Mouse (Mus musculus) heart, embryonic 15.5 days (tissue): ENCODE measurements around the gene Cnpy2. TPM values are rescaled to one million over a fixed set of nuclear protein-coding genes. Genes with fewer than 3 reads are reported as not detected.

ENCODE experiments used
- ATAC-seq: fragments of 200-750 bp; cut with Nextera tagmentation; replicated peaks from 2 replicates; pipeline ENCODE4 v1.8.0; 2017; ENCODE audit warnings: low read depth, moderate TSS enrichment; ENCODE audit not compliant: insufficient number of reproducible peaks, insufficient read depth, low FRiP score
- H3K27ac ChIP-seq: fragments of 300-500 bp; sonication (generic); 2 replicates; pipeline ENCODE4 v1.5.1; 2015; ENCODE audit warnings: mild to moderate bottlenecking, inconsistent platforms
- H3K27me3 ChIP-seq: fragments of 300-500 bp; sonication (generic); 2 replicates; pipeline ENCODE4 v1.6.1; 2015; ENCODE audit warnings: inconsistent platforms
- H3K36me3 ChIP-seq: fragments of 300-500 bp; sonication (generic); 2 replicates; pipeline ENCODE4 v1.6.1; 2015; ENCODE audit warnings: mild to moderate bottlenecking, inconsistent platforms
- H3K4me1 ChIP-seq: fragments of 300-500 bp; sonication (generic); replicated peaks from 2 replicates; pipeline ENCODE4 v1.6.1; 2015; ENCODE audit warnings: inconsistent platforms
- H3K4me2 ChIP-seq: fragments of 300-500 bp; sonication (generic); 2 replicates; pipeline ENCODE4 v1.6.1; 2015; ENCODE audit warnings: inconsistent platforms, mild to moderate bottlenecking, moderate library complexity
- H3K4me3 ChIP-seq: fragments of 300-500 bp; sonication (generic); 2 replicates; pipeline ENCODE4 v1.5.1; 2015; ENCODE audit warnings: mild to moderate bottlenecking, inconsistent platforms
- H3K9ac ChIP-seq: fragments of 300-500 bp; sonication (generic); 2 replicates; pipeline ENCODE4 v1.6.1; 2015; ENCODE audit warnings: mild to moderate bottlenecking, inconsistent platforms
- H3K9me3 ChIP-seq: fragments of 300-500 bp; sonication (generic); replicated peaks from 2 replicates; pipeline ENCODE4 v1.6.1; 2016; ENCODE audit warnings: inconsistent platforms
- WGBS: fragments of 180-500 bp; shearing (Covaris S2); methylation state at CpG from one replicate; pipeline ENCODE4 v1.1.7; 2015; ENCODE audit warnings: mixed read lengths; 5-methylcytosine and 5-hydroxymethylcytosine counted together
- polyA plus RNA-seq: library from polyadenylated mRNA; unstranded; fragments of >200 nt; fragmentation: Nextera tagmentation; extraction: Ambion mirVana; gene quantifications from 2 replicates; pipeline ENCODE4 v1.2.1, GENCODE M21; 2015

The Cnpy2 gene
- polyA plus RNA-seq, 1 experiment from 2014 or later: 186 TPM

GRCm38 (mm10) chr10:128340257-128340656, 18.0 kb downstream of the Cnpy2 start:
- Histone ChIP-seq H3K9me3 (no peaks in the 10 kb centered on the region), H3K27me3 (no peaks in the 10 kb centered on the region), H3K4me2 (peak overlapping the region; percentile 69; the same call in 1 of the 2 replicates), H3K27ac (no peak overlapping the region), H3K9ac (no peak overlapping the region), H3K4me1 (peaks cover 67% of the 10 kb centered on the region), H3K4me3 (no peak overlapping the region), H3K36me3 (peaks cover 6% of the 10 kb centered on the region; the same call in 1 of the 2 replicates)
- no peak for ATAC-seq
- 57% methylated on average over 2 of the region's 2 CpGs for WGBS

GRCm38 (mm10) chr10:128343436-128343835, 21.2 kb downstream of the Cnpy2 start:
- no peaks in the 10 kb centered on the region for H3K9me3 ChIP-seq
- ATAC-seq: no peak
- H3K36me3 ChIP-seq: peaks cover 9% of the 10 kb centered on the region
- H3K9ac ChIP-seq: no peak overlapping the region
- H3K4me3 ChIP-seq: no peak overlapping the region
- no peak overlapping the region for H3K4me2 ChIP-seq
- H3K27me3 ChIP-seq: no peaks in the 10 kb centered on the region
- H3K4me1 ChIP-seq: peaks cover 72% of the 10 kb centered on the region
- H3K27ac ChIP-seq: 0 out of 2 replicates have a peak overlapping the region, but pooled peaks have one; percentile 42
- WGBS: 87% methylated on average over 1 of the region's 1 CpGs

GRCm38 (mm10) chr10:128344568-128345275, 22.5 kb downstream of the Cnpy2 start:
- H3K9me3 ChIP-seq: no peaks in the 10 kb centered on the region
- peak overlapping the region; percentile 61 for H3K4me2 ChIP-seq
- H3K4me1 ChIP-seq: peaks cover 59% of the 10 kb centered on the region
- H3K9ac ChIP-seq: peak overlapping the region; percentile 27; the same call in 1 of the 2 replicates
- peak; percentile 90 for ATAC-seq
- no peaks in the 10 kb centered on the region for H3K27me3 ChIP-seq
- peak overlapping the region; percentile 84 for H3K27ac ChIP-seq
- H3K4me3 ChIP-seq: peak overlapping the region; percentile 37
- WGBS: 6% methylated on average over 7 of the region's 7 CpGs
- peaks cover 15% of the 10 kb centered on the region for H3K36me3 ChIP-seq

- H3K4me3 ChIP-seq: no peak overlapping the region
- no peak overlapping the region for H3K4me2 ChIP-seq
- no peaks in the 10 kb centered on the region for H3K27me3 ChIP-seq
- ATAC-seq: no peak
- H3K9ac ChIP-seq: no peak overlapping the region
- H3K36me3 ChIP-seq: peaks cover 37% of the 10 kb centered on the region
- H3K27ac ChIP-seq: no peak overlapping the region
- no peaks in the 10 kb centered on the region for H3K9me3 ChIP-seq
- H3K4me1 ChIP-seq: peaks cover 43% of the 10 kb centered on the region
- 86% methylated on average over 8 of the region's 8 CpGs for WGBS
Observed at GRCm38 (mm10) chr10:128347541-128347940, 25.3 kb downstream of the Cnpy2 start.

- no peak for ATAC-seq
- 48% methylated on average over 2 of the region's 2 CpGs for WGBS
- H3K9me3 ChIP-seq: no peaks in the 10 kb centered on the region
Observed at GRCm38 (mm10) chr10:128358796-128359195, 36.5 kb downstream of the Cnpy2 start.

GRCm38 (mm10) chr10:128359226-128359625, 37.0 kb downstream of the Cnpy2 start:
- WGBS: 64% methylated on average over 6 of the region's 6 CpGs
- Histone ChIP-seq H3K4me1 (peaks cover 4% of the 10 kb centered on the region; the same call in 1 of the 2 replicates), H3K27ac (0 out of 2 replicates have a peak overlapping the region, but pooled peaks have one; percentile 16), H3K36me3 (peaks cover 92% of the 10 kb centered on the region), H3K27me3 (no peaks in the 10 kb centered on the region), H3K4me3 (no peak overlapping the region), H3K9me3 (no peaks in the 10 kb centered on the region), H3K4me2 (no peak overlapping the region), H3K9ac (no peak overlapping the region)
- ATAC-seq: no peak

More at GRCm38 (mm10) chr10:128358796-128359195, 36.5 kb downstream of the Cnpy2 start:
- Histone ChIP-seq H3K4me3 (no peak overlapping the region), H3K36me3 (peaks cover 92% of the 10 kb centered on the region), H3K27ac (no peak overlapping the region), H3K9ac (no peak overlapping the region), H3K4me1 (peaks cover 4% of the 10 kb centered on the region; the same call in 1 of the 2 replicates), H3K27me3 (no peaks in the 10 kb centered on the region), H3K4me2 (no peak overlapping the region)

GRCm38 (mm10) chr10:128361836-128362235, 39.6 kb downstream of the Cnpy2 start:
- Histone ChIP-seq H3K36me3 (peaks cover 83% of the 10 kb centered on the region), H3K4me1 (peaks cover 4% of the 10 kb centered on the region; the same call in 1 of the 2 replicates), H3K4me3 (no peak overlapping the region), H3K4me2 (no peak overlapping the region), H3K27me3 (no peaks in the 10 kb centered on the region), H3K27ac (peak overlapping the region; percentile 24; the same call in 1 of the 2 replicates), H3K9me3 (no peaks in the 10 kb centered on the region), H3K9ac (no peak overlapping the region)
- no peak for ATAC-seq
- WGBS: 72% methylated on average over 6 of the region's 6 CpGs

- Histone ChIP-seq H3K27ac (peak overlapping the region; percentile 24; the same call in 1 of the 2 replicates), H3K4me3 (no peak overlapping the region)
- WGBS: 39% methylated on average over 3 of the region's 3 CpGs
Observed at GRCm38 (mm10) chr10:128362568-128362967, 40.3 kb downstream of the Cnpy2 start.

DNA sequence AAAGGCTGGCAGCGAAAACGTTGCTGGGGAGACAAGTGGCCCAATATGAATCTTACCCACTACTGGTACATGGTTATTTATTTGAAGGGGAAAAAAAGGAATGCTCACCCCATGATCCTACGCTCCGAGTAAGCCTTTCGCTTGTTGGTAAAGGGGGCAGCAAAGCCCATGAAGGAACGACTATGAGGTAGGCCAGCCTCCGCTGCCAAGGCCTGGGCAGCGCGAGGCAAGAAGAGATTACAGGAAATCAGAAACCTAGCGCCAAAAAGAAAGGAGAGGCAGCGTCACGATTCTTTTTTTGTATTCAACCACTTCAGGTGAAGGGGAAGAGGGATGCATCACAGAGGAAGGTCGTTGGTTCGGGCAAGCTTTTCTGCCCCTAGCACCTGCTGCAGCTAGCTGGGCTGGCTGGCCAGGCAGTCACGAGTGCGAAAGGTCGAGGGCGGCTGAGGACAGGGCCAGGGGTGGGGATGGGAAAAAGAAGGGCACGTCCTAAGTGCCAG, 45.7 kb downstream of the Cnpy2 start:
- Histone ChIP-seq H3K9ac (peak overlapping the region; percentile 67), H3K36me3 (peaks cover 23% of the 10 kb centered on the region), H3K9me3 (no peaks in the 10 kb centered on the region), H3K27me3 (no peaks in the 10 kb centered on the region), H3K4me2 (peak overlapping the region; percentile 94), H3K27ac (peak overlapping the region; percentile 96), H3K4me3 (peak overlapping the region; percentile 67), H3K4me1 (peaks cover 18% of the 10 kb centered on the region)
- ATAC-seq: no peak
- 11% methylated on average over 19 of the region's 19 CpGs for WGBS

More at GRCm38 (mm10) chr10:128362568-128362967, 40.3 kb downstream of the Cnpy2 start:
- Histone ChIP-seq H3K27me3 (no peaks in the 10 kb centered on the region), H3K9me3 (no peaks in the 10 kb centered on the region), H3K36me3 (peaks cover 77% of the 10 kb centered on the region), H3K4me1 (peaks cover 8% of the 10 kb centered on the region; the same call in 1 of the 2 replicates), H3K9ac (no peak overlapping the region), H3K4me2 (no peak overlapping the region)
- no peak for ATAC-seq

- Histone ChIP-seq H3K36me3 (peaks cover 16% of the 10 kb centered on the region), H3K9ac (peak within 1 kb of the TSS; percentile 67), H3K4me2 (peak within 1 kb of the TSS; percentile 94), H3K27ac (peak within 1 kb of the TSS; percentile 96), H3K27me3 (no peaks in the 10 kb centered on the region), H3K4me3 (peak within 1 kb of the TSS; percentile 67), H3K9me3 (no peaks in the 10 kb centered on the region), H3K4me1 (peaks cover 23% of the 10 kb centered on the region)
- peak; percentile 95 for ATAC-seq
- WGBS: under 1% methylated on average over 84 of the region's 87 CpGs
Observed at GRCm38 (mm10) chr10:128368402-128369217, 46.4 kb downstream of the Cnpy2 start, which contains the start of gene Coq10a. Gene Coq10a (minus strand): TSS chr10:128368997.

DNA sequence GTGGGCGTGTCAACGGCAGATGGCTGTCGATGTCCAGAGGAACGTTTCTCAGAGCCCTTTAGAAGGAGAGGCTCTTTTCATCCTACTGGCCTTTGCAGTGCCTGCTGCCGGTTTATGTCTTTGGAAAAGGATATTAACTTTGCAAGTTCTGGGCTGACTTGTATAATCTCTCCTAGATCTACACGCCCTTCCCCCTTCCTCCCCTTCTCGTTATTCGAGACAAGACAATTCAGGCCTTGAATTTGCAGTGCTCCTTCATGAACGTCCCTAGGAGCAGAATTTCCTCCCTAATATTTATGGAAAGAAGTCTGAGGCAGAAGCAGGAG, 46.9 kb downstream of the Cnpy2 start:
- Histone ChIP-seq H3K27ac (peak overlapping the region; percentile 96), H3K27me3 (no peaks in the 10 kb centered on the region), H3K9ac (peak overlapping the region; percentile 67), H3K4me2 (peak overlapping the region; percentile 94), H3K4me3 (peak overlapping the region; percentile 67), H3K9me3 (no peaks in the 10 kb centered on the region), H3K4me1 (peaks cover 23% of the 10 kb centered on the region), H3K36me3 (peaks cover 11% of the 10 kb centered on the region)
- WGBS: 6% methylated on average over 9 of the region's 9 CpGs
- no peak for ATAC-seq
